Mouse (Mus musculus) erythroblast, embryonic 14.5 days (primary cell): Measurements from ENCODE around the gene Hapln2.

Experiments
- GATA1 ChIP-seq: IDR thresholded peaks from 2 replicates; pipeline ENCODE4 v1.6.1; 2012; ENCODE audit warnings: low read length, inconsistent platforms, mixed read lengths
- TAL1 ChIP-seq: IDR thresholded peaks from 3 replicates; pipeline ENCODE4 v1.6.1; 2012; ENCODE audit warnings: low read length, inconsistent platforms, mixed read lengths

- no peak for TF ChIP-seq GATA1
- no peak for TF ChIP-seq TAL1
Measured at GRCm38 (mm10) chr3:87998747-87999146, 28.6 kb downstream of the Hapln2 start.
